Mouse (Mus musculus) liver, postnatal 0 days (tissue): ENCODE results near the gene Dqx1.

ENCODE experiments used
- CTCF ChIP-seq: sonication (generic); IDR thresholded peaks from 2 replicates; pipeline ENCODE4 v1.5.1; 2016; ENCODE audit warnings: antibody characterized with exemption, low read depth
- EP300 ChIP-seq: IDR thresholded peaks from 2 replicates; pipeline ENCODE4 v1.6.1; 2016; ENCODE audit warnings: antibody characterized with exemption, low read depth, mild to moderate bottlenecking

DNA sequence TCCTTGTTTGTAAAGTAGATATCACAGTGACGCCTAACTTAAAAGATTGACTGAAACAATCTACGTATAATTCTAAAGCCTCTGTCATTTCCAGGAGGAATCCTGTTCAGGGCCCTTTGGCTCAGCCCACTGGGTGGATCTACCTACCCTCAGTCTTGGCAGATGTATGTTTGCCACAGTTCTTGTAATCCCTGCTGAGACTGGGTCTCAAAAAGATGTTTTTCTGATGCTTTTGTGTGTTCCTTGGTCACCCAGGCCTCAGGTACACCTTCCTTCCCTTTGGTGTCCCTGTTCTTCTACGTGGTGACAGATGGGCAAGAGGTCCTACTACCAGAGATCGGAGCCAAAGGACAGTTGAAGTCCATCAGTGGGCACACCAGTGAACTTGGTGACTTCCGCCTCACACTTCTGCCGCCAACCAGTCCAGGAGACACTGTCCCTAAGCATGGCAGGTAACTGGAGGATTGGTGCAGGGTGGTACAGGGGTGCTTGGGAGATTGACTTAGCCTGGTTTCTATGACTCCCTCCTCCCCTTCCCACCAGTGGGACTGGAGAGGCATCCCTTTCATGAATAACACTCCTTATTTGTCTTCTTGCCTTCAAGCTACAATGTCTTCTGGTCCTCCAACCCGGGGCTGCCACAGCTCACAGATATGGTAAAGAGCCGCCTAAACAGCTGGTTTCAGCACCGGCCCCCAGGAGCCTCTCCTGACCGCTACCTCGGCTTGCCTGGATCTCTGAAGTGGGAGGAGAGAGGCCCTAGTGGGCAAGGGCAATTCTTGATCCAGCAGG is 58.9 kb downstream of the Dqx1 start:
- no peak for TF ChIP-seq CTCF
- TF ChIP-seq EP300 = no peak
